Mouse (Mus musculus) heart, embryonic 10.5 days (tissue): ENCODE data around the gene Cyp2j8. TPM values are rescaled to one million over a fixed set of nuclear protein-coding genes. Genes with fewer than 3 reads are reported as not detected.
"Not testable (repeated sequence)": the region's sequence is repeated elsewhere in the genome, so short reads cannot be mapped to it uniquely, and the experiment has no call there.

Experiments used
- DNase-seq: peaks from one replicate; pipeline ENCODE4 v3.0.0-alpha.2; 2017; ENCODE audit warnings: low spot score
- H3K27ac ChIP-seq: fragments of 300-500 bp; sonication (generic); 2 replicates; pipeline ENCODE4 v1.5.1; 2016; ENCODE audit warnings: mild to moderate bottlenecking
- H3K27me3 ChIP-seq: fragments of 300-500 bp; sonication (generic); 2 replicates; pipeline ENCODE4 v1.6.1; 2016; ENCODE audit warnings: mild to moderate bottlenecking; ENCODE audit not compliant: poor library complexity, insufficient read depth, severe bottlenecking
- H3K36me3 ChIP-seq: fragments of 300-500 bp; sonication (generic); 2 replicates; pipeline ENCODE4 v1.6.1; 2016; ENCODE audit warnings: mild to moderate bottlenecking, moderate library complexity
- H3K4me1 ChIP-seq: fragments of 300-500 bp; sonication (generic); 2 replicates; pipeline ENCODE4 v1.6.1; 2016; ENCODE audit warnings: mild to moderate bottlenecking
- H3K4me3 ChIP-seq: fragments of 300-500 bp; sonication (generic); 2 replicates; pipeline ENCODE4 v1.5.1; 2016; ENCODE audit warnings: mild to moderate bottlenecking, moderate library complexity
- H3K9me3 ChIP-seq: fragments of 300-500 bp; sonication (generic); 2 replicates; pipeline ENCODE4 v1.6.1; 2016; ENCODE audit warnings: mild to moderate bottlenecking, moderate library complexity
- WGBS: fragments of 180-500 bp; shearing (Covaris S2); methylation state at CpG from one replicate; pipeline ENCODE4 v1.1.7; 2016; 5-methylcytosine and 5-hydroxymethylcytosine counted together
- polyA plus RNA-seq: library from polyadenylated mRNA; unstranded; fragments of >200 nt; fragmentation: Nextera tagmentation; extraction: Ambion mirVana; gene quantifications from 2 replicates; pipeline ENCODE4 v1.2.1, GENCODE M21; 2016

The Cyp2j8 gene
- not detected in 2 replicates for polyA plus RNA-seq

- Histone ChIP-seq H3K27ac (no peak within 1 kb of the TSS), H3K4me1 (no peaks in the 10 kb centered on the region), H3K27me3 (no peaks in the 10 kb centered on the region), H3K36me3 (no peaks in the 10 kb centered on the region), H3K4me3 (no peak within 1 kb of the TSS), H3K9me3 (no peaks in the 10 kb centered on the region)
- WGBS: 81% methylated on average over 1 of the region's 1 CpGs
- no peak for DNase-seq
Measured at GRCm38 (mm10) chr4:96507286-96507685, at the start of gene Cyp2j8. Gene Cyp2j8 (minus strand): TSS chr4:96507386.

GRCm38 (mm10) chr4:96553133-96553819, 46.1 kb upstream of the Cyp2j8 start, which contains the start of gene Cyp2j6:
Gene Cyp2j6 (minus strand): TSS chr4:96553661.
- H3K27me3 ChIP-seq: no peaks in the 10 kb centered on the region
- peak; percentile 83 for DNase-seq
- H3K9me3 ChIP-seq: no peaks in the 10 kb centered on the region
- under 1% methylated on average over 16 of the region's 16 CpGs for WGBS
- H3K4me1 ChIP-seq: no peaks in the 10 kb centered on the region
- peak within 1 kb of the TSS; percentile 64 for H3K4me3 ChIP-seq
- H3K36me3 ChIP-seq: no peaks in the 10 kb centered on the region
- peak within 1 kb of the TSS; percentile 85 for H3K27ac ChIP-seq

GRCm38 (mm10) chr4:96551619-96552018, 44.4 kb upstream of the Cyp2j8 start:
- Histone ChIP-seq H3K27ac (no peak overlapping the region), H3K4me1 (no peaks in the 10 kb centered on the region), H3K36me3 (no peaks in the 10 kb centered on the region), H3K4me3 (no peak overlapping the region), H3K9me3 (no peaks in the 10 kb centered on the region), H3K27me3 (no peaks in the 10 kb centered on the region)
- 76% methylated on average over 3 of the region's 3 CpGs for WGBS
- no peak for DNase-seq

- no peaks in the 10 kb centered on the region for H3K27me3 ChIP-seq
- 48% methylated on average over 1 of the region's 1 CpGs for WGBS
- H3K4me1 ChIP-seq: no peaks in the 10 kb centered on the region
- DNase-seq: no peak
- H3K27ac ChIP-seq: no peak overlapping the region
- no peaks in the 10 kb centered on the region for H3K9me3 ChIP-seq
- H3K4me3 ChIP-seq: no peak overlapping the region
- no peaks in the 10 kb centered on the region for H3K36me3 ChIP-seq
Measured at GRCm38 (mm10) chr4:96545976-96546375, 38.8 kb upstream of the Cyp2j8 start.

- 35% methylated on average over 1 of the region's 1 CpGs for WGBS
- no peak overlapping the region for H3K4me3 ChIP-seq
- H3K27me3 ChIP-seq: no peaks in the 10 kb centered on the region
- H3K9me3 ChIP-seq: no peaks in the 10 kb centered on the region
- no peak for DNase-seq
- peaks cover 3% of the 10 kb centered on the region; the same call in 1 of the 2 replicates for H3K36me3 ChIP-seq
- H3K4me1 ChIP-seq: no peaks in the 10 kb centered on the region
- H3K27ac ChIP-seq: no peak overlapping the region
Measured at GRCm38 (mm10) chr4:96525772-96526171, 18.6 kb upstream of the Cyp2j8 start.

- Histone ChIP-seq H3K4me3 (no peak overlapping the region), H3K9me3 (no peaks in the 10 kb centered on the region), H3K27ac (no peak overlapping the region), H3K36me3 (0 out of 2 replicates have a peak, but pooled peaks cover 3% of the 10 kb centered on the region), H3K27me3 (no peaks in the 10 kb centered on the region), H3K4me1 (no peaks in the 10 kb centered on the region)
- DNase-seq: no peak
- WGBS: 87% methylated on average over 2 of the region's 2 CpGs
Measured at GRCm38 (mm10) chr4:96522256-96522655, 15.1 kb upstream of the Cyp2j8 start.

GRCm38 (mm10) chr4:96510083-96510482, 2.9 kb upstream of the Cyp2j8 start:
- no peak overlapping the region for H3K4me3 ChIP-seq
- H3K4me1 ChIP-seq: no peaks in the 10 kb centered on the region
- H3K27me3 ChIP-seq: no peaks in the 10 kb centered on the region
- WGBS: 82% methylated on average over 3 of the region's 3 CpGs
- H3K27ac ChIP-seq: no peak overlapping the region
- no peaks in the 10 kb centered on the region for H3K9me3 ChIP-seq
- no peak for DNase-seq
- no peaks in the 10 kb centered on the region for H3K36me3 ChIP-seq

- not testable (repeated sequence) for DNase-seq, H3K4me1 ChIP-seq, H3K4me3 ChIP-seq, H3K36me3 ChIP-seq, H3K27me3 ChIP-seq, H3K9me3 ChIP-seq, H3K27ac ChIP-seq
- WGBS: 76% methylated on average over 30 of the region's 30 CpGs
Measured at GRCm38 (mm10) chr4:96463311-96464060, 43.7 kb downstream of the Cyp2j8 start.

Other genes starting within 250 kb of the Cyp2j8 start
- not detected in 2 replicates for gene Cyp2j11, start 158.7 kb downstream of the Cyp2j8 start, polyA plus RNA-seq
- 4.0 and 4.3 TPM in 2 replicates for gene Cyp2j6, start 46.3 kb upstream of the Cyp2j8 start, polyA plus RNA-seq
- gene Cyp2j9, start 84.2 kb upstream of the Cyp2j8 start, polyA plus RNA-seq: 0.30 and 0.65 TPM in 2 replicates
- not detected in 2 replicates for gene Cyp2j5, start 156.8 kb upstream of the Cyp2j8 start, polyA plus RNA-seq